Mouse (Mus musculus): ENCODE measurements around the gene Tenm3.

DNA sequence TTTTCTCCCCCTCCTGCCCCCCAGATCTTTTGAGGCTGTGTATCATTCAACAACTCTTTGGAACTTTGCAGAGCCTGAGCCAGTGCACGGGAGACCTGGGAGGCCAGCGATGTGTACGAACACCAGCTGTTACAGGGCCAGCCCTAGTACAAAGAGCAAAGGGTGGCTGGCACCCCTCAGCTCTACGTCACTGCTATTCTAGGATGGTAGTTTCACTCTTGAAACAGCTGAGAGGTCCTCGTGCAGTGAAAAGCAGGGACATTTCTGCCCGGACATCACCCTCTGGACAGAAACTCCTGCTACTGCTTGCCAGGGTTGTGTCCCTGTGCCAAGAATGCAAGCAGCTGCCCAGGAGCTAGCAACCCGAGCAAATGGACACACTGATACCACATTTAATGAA is 88.3 kb downstream of the Tenm3 start:
- TF ChIP-seq CTCF (IDR thresholded peaks at IDR 0.05; ENCODE audit: low read depth) (no peak), EP300 (IDR thresholded peaks at IDR 0.05; ENCODE audit: low read depth) (no peak)
